In the genomic region with DNA sequence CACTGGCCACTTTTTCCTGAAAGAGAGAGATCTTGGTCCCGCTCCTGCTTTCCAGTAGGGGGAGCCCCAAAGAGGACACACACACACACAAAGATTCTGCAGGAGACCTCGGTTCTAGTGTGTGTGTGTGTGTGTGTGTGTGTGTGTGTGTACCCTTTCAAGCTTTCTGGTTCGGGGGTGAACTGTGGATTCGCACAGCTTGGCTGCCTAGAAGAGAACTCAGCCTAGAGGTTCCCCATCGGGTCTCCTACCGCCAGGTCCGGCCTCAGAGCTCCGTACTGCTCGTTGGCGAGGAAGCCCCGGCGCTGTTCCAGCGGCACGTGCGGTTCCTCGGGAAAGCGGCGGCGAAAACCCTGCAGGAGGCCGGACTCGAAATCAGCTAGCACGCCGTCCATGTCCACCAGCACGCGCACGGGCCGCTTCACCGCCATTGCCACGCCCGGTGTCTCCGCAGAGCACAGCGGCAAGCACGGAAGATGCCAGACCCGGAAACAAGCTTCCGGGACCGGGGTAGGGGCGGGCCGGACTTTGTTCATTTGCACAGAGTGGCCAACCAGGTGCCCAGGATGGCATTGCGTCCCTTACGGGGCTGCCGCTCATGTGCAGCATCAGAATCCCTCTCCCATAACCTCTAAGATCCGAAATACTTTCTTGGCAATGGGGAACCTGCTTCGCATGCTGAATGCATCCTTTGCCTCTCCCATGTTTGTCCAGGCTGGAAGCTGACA, we compare ENCODE assay signal across 8 mouse cellular contexts. TPM values are rescaled to one million over a fixed set of nuclear protein-coding genes. Genes with fewer than 3 reads are reported as not detected.
DNase-seq lines count a peak whose midpoint lies in the region; ATAC-seq and TF ChIP-seq lines count a peak whose summit lies in the region.

A gene (minus strand): TSS at position 507 of the 728 bp plus-strand sequence.

- H3K4me3 ChIP-seq in lung, embryonic 15.5 days, result peak within 1 kb of the TSS; percentile 85
- peak within 1 kb of the TSS; percentile 74 for H3K4me3 ChIP-seq in olfactory bulb, adult 2 months (ENCODE audit: insufficient read depth, low read depth, low read length)

- TF ChIP-seq CTCF in olfactory bulb, adult 2 months (IDR thresholded peaks at IDR 0.05; ENCODE audit: insufficient read depth, low read depth, low read length), result peak; percentile 45; the same call in 1 of the 2 replicates

- peak within 1 kb of the TSS; percentile 87 for H3K27ac ChIP-seq in lung, embryonic 15.5 days
- H3K27ac ChIP-seq in olfactory bulb, adult 2 months (ENCODE audit: insufficient read depth, low read depth, low read length), result peak within 1 kb of the TSS; percentile 61

- TF ChIP-seq POLR2A in olfactory bulb, adult 2 months (IDR thresholded peaks at IDR 0.05; ENCODE audit: insufficient read depth, low read depth, low read length), result no peak

- peak within 1 kb of the TSS; percentile 59 for H3K9ac ChIP-seq in lung, embryonic 15.5 days

- ATAC-seq in frontal cortex, adult (ENCODE audit: low TSS enrichment), result peak; percentile 92
- peak; percentile 81 to 96 for ATAC-seq in hematopoietic stem cell, adult 5-6 weeks (replicated peaks in 1 of 2; ENCODE audit: insufficient read depth in 1 of 2, low FRiP score in 2 of 2, low TSS enrichment in 1 of 2, low read depth in 1 of 2, poor library complexity in 2 of 2, severe bottlenecking in 2 of 2)
- peak; percentile 86 for ATAC-seq in lung, embryonic 15.5 days (ENCODE audit: borderline replicate concordance, extremely low read depth, low FRiP score, low TSS enrichment)

- peak; percentile 87 for DNase-seq in MN1 (ENCODE audit: low spot score)
- peak; percentile 84 for DNase-seq in cerebellum, adult 9-10 months
- peak; percentile 72 for DNase-seq in layer of hippocampus, adult 9-10 months (ENCODE audit: low spot score)
- DNase-seq in thymus, adult 18-20 months, result peak; percentile 77 to 82

- H3K4me2 ChIP-seq in lung, embryonic 15.5 days, result peak within 1 kb of the TSS; percentile 87

- peaks cover 16% of the 10 kb centered on the region for H3K4me1 ChIP-seq in lung, embryonic 15.5 days
- peaks cover 11% of the 10 kb centered on the region for H3K4me1 ChIP-seq in olfactory bulb, adult 2 months (ENCODE audit: control insufficient read depth, insufficient read depth, low read length)

- H3K27me3 ChIP-seq in lung, embryonic 15.5 days, result no peaks in the 10 kb centered on the region

- WGBS in lung, embryonic 15.5 days, result under 1% methylated on average over 43 of the region's 43 CpGs
- WGBS in olfactory bulb, adult 2 months, result under 1% methylated on average over 43 of the region's 43 CpGs

- H3K36me3 ChIP-seq in lung, embryonic 15.5 days, result no peaks in the 10 kb centered on the region

- no peaks in the 10 kb centered on the region for H3K9me3 ChIP-seq in lung, embryonic 15.5 days

RNA-seq across cellular contexts. Expression of the gene that starts here (rescaled TPM):
- total RNA-seq in hematopoietic stem cell, adult 5-6 weeks (2017), result 62.3 and 99.8 TPM in 2 replicates
- polyA plus RNA-seq in lung, embryonic 15.5 days (2015; fragmentation: Nextera tagmentation; extraction: Ambion mirVana), result 81.5 and 83.7 TPM in 2 replicates
- polyA plus RNA-seq in olfactory bulb, adult 2 months (2012; ENCODE audit: insufficient read depth, insufficient read length, low replicate concordance, missing spikeins), result not detected in 2 replicates

Comparison
In these comparisons a context has a peak if more than half of its experiments do, and no peak if none do; other contexts are left out.
1. Peak in every context shown above with its lines: DNase-seq, ATAC-seq, H3K4me3 ChIP-seq and H3K27ac ChIP-seq.
2. RNA of the gene that starts here (polyA plus RNA-seq): 81.5 to 83.7 TPM in lung, embryonic 15.5 days; not detected in olfactory bulb, adult 2 months; every median in the first group is over 10 times any median in the second.